Mouse (Mus musculus) liver, embryonic 11.5 days (tissue): Measurements from ENCODE around the gene Arhgap33. TPM values are rescaled to one million over a fixed set of nuclear protein-coding genes. Genes with fewer than 3 reads are reported as not detected.

ENCODE experiments used
- ATAC-seq: fragments of 200-750 bp; cut with Nextera tagmentation; replicated peaks from 2 replicates; pipeline ENCODE4 v1.8.0; 2017; ENCODE audit warnings: moderate number of reproducible peaks, mild to moderate bottlenecking, moderate TSS enrichment, moderate library complexity; ENCODE audit not compliant: low FRiP score
- DNase-seq: peaks from one replicate; pipeline ENCODE4 v3.0.0-alpha.2; 2017; ENCODE audit warnings: low spot score
- H3K27ac ChIP-seq: fragments of 300-500 bp; sonication (generic); 2 replicates; pipeline ENCODE4 v1.5.1; 2014; ENCODE audit warnings: mild to moderate bottlenecking, low read depth, low read length, control low read depth
- H3K27me3 ChIP-seq: fragments of 300-500 bp; sonication (generic); replicated peaks from 2 replicates; pipeline ENCODE4 v1.6.1; 2014; ENCODE audit warnings: low read length, mixed read lengths; ENCODE audit not compliant: control insufficient read depth, insufficient read depth
- H3K36me3 ChIP-seq: fragments of 300-500 bp; sonication (generic); 2 replicates; pipeline ENCODE4 v1.6.1; 2014; ENCODE audit warnings: mild to moderate bottlenecking, low read length, moderate library complexity, mixed read lengths; ENCODE audit not compliant: control insufficient read depth, insufficient read depth
- H3K4me1 ChIP-seq: fragments of 300-500 bp; sonication (generic); replicated peaks from 2 replicates; pipeline ENCODE4 v1.6.1; 2014; ENCODE audit warnings: low read length, mixed read lengths; ENCODE audit not compliant: control insufficient read depth, insufficient read depth
- H3K4me2 ChIP-seq: fragments of 300-500 bp; sonication (generic); 2 replicates; pipeline ENCODE4 v1.6.1; 2014; ENCODE audit warnings: mild to moderate bottlenecking, control low read depth, moderate library complexity
- H3K4me3 ChIP-seq: fragments of 300-500 bp; sonication (generic); 2 replicates; pipeline ENCODE4 v1.5.1; 2014; ENCODE audit warnings: low read depth, low read length, control low read depth
- H3K9ac ChIP-seq: fragments of 300-500 bp; sonication (generic); 2 replicates; pipeline ENCODE4 v1.6.1; 2014; ENCODE audit warnings: low read depth, low read length, control low read depth
- H3K9me3 ChIP-seq: fragments of 300-500 bp; sonication (generic); 2 replicates; pipeline ENCODE4 v1.6.1; 2016; ENCODE audit warnings: low read length, inconsistent platforms, mixed read lengths; ENCODE audit not compliant: control insufficient read depth
- WGBS: fragments of 180-500 bp; shearing (Covaris S2); extraction: QIAGEN DNeasy Blood & Tissue Kit; methylation state at CpG from one replicate; pipeline ENCODE4 v1.1.7; 2014; 5-methylcytosine and 5-hydroxymethylcytosine counted together
- microRNA-seq: library from miRNA; unstranded; fragments of <30 nt; microRNA quantifications from one replicate; pipeline ENCODE4, GENCODE M21; 2017; ENCODE audit warnings: borderline number of aligned reads
- polyA plus RNA-seq: library from polyadenylated mRNA; unstranded; fragments of >200 nt; fragmentation: Nextera tagmentation; extraction: Ambion mirVana; gene quantifications from 2 replicates; pipeline ENCODE4 v1.2.1, GENCODE M21; 2014

Arhgap33 gene
- polyA plus RNA-seq, 1 experiment from 2014 or later: 7.1 TPM

DNA sequence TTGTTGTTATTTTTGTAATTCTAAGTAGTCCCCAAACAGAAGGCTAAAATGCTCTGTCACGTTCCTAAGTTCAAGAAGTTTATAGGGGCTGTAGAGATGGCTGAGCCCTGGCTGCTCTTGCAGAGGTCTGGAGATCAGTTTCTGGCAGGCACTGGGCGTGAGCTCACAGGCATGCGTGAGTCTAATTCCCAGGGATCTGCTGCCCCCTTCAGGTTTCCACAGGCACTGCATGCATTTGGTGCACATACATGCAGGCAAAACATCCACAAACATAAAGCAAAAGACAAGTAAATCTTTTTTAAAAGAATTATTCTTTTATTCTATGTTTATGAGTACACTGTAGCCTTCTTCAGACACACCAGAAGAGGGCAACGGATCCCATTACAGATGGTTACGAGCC, 62.4 kb downstream of the Arhgap33 start:
- Histone ChIP-seq H3K4me2 (no peak overlapping the region), H3K27me3 (peaks cover 11% of the 10 kb centered on the region), H3K27ac (no peak overlapping the region), H3K36me3 (no peaks in the 10 kb centered on the region), H3K4me1 (no peaks in the 10 kb centered on the region), H3K9me3 (no peaks in the 10 kb centered on the region), H3K9ac (no peak overlapping the region), H3K4me3 (no peak overlapping the region)
- WGBS: 40% methylated on average over 5 of the region's 5 CpGs
- ATAC-seq (no peak), DNase-seq (no peak)

Small RNAs within 50 kb of the gene (microRNA-seq; reads per million reads assigned to microRNA genes)
- gene Gm38670: not detected

Other genes starting within 250 kb of the Arhgap33 start
- gene Clip3, start 243.3 kb downstream of the Arhgap33 start, polyA plus RNA-seq: 16.3 and 17.6 TPM in 2 replicates
- 38.7 and 43.4 TPM in 2 replicates for gene Alkbh6, start 226.3 kb downstream of the Arhgap33 start, polyA plus RNA-seq
- 25.6 and 28.9 TPM in 2 replicates for gene Syne4, start 220.3 kb downstream of the Arhgap33 start, polyA plus RNA-seq
- gene E130208F15Rik, start 213.3 kb downstream of the Arhgap33 start, polyA plus RNA-seq: not detected in 2 replicates
- gene Sdhaf1, start 211.2 kb downstream of the Arhgap33 start, polyA plus RNA-seq: 13.5 and 14.6 TPM in 2 replicates
- 3.5 TPM in 2 replicates for gene Lrfn3, start 172.3 kb downstream of the Arhgap33 start, polyA plus RNA-seq
- gene Tyrobp, start 121.3 kb downstream of the Arhgap33 start, polyA plus RNA-seq: 60.6 and 61.9 TPM in 2 replicates
- 2.2 and 2.9 TPM in 2 replicates for gene Hcst, start 115.2 kb downstream of the Arhgap33 start, polyA plus RNA-seq
- gene Nfkbid, start 113.3 kb downstream of the Arhgap33 start, polyA plus RNA-seq: 1.8 and 3.6 TPM in 2 replicates
- gene Aplp1, start 89.5 kb downstream of the Arhgap33 start, polyA plus RNA-seq: 18.4 and 19.1 TPM in 2 replicates
- 0.22 and 0.95 TPM in 2 replicates for gene Kirrel2, start 77.4 kb downstream of the Arhgap33 start, polyA plus RNA-seq
- 0.26 and 0.27 TPM in 2 replicates for gene Nphs1, start 76.7 kb downstream of the Arhgap33 start, polyA plus RNA-seq
- 19.0 and 19.5 TPM in 2 replicates for gene Prodh2, start 41.4 kb downstream of the Arhgap33 start, polyA plus RNA-seq
- 3.9 and 5.4 TPM in 2 replicates for gene Hspb6, start 17.1 kb upstream of the Arhgap33 start, polyA plus RNA-seq
- 10.7 and 13.0 TPM in 2 replicates for gene Proser3, start 17.2 kb upstream of the Arhgap33 start, polyA plus RNA-seq
- 38.7 and 41.0 TPM in 2 replicates for gene Lin37, start 24.8 kb upstream of the Arhgap33 start, polyA plus RNA-seq
- 71.0 and 73.1 TPM in 2 replicates for gene U2af1l4, start 28.2 kb upstream of the Arhgap33 start, polyA plus RNA-seq
- gene Gm49396, start 28.3 kb upstream of the Arhgap33 start, polyA plus RNA-seq: 6.8 and 8.0 TPM in 2 replicates
- 85.2 and 102 TPM in 2 replicates for gene Psenen, start 28.6 kb upstream of the Arhgap33 start, polyA plus RNA-seq
- gene Igflr1, start 30.4 kb upstream of the Arhgap33 start, polyA plus RNA-seq: 3.1 and 3.7 TPM in 2 replicates
- gene Kmt2b, start 53.7 kb upstream of the Arhgap33 start, polyA plus RNA-seq: 7.4 and 11.4 TPM in 2 replicates
- 0.25 and 0.62 TPM in 2 replicates for gene Zbtb32, start 63.8 kb upstream of the Arhgap33 start, polyA plus RNA-seq
- gene Upk1a, start 77.8 kb upstream of the Arhgap33 start, polyA plus RNA-seq: 0.66 and 1.5 TPM in 2 replicates
- 809 and 909 TPM in 2 replicates for gene Cox6b1, start 91.1 kb upstream of the Arhgap33 start, polyA plus RNA-seq
- 0.16 and 0.17 TPM in 2 replicates for gene Etv2, start 100.8 kb upstream of the Arhgap33 start, polyA plus RNA-seq
- 101 TPM in 2 replicates for gene Rbm42, start 115.3 kb upstream of the Arhgap33 start, polyA plus RNA-seq
- gene Haus5, start 129.9 kb upstream of the Arhgap33 start, polyA plus RNA-seq: 64.3 and 65.6 TPM in 2 replicates
- gene Pmis2, start 136.5 kb upstream of the Arhgap33 start, polyA plus RNA-seq: not detected in 2 replicates
- gene 2200002J24Rik, start 163.9 kb upstream of the Arhgap33 start, polyA plus RNA-seq: 0.53 TPM in 1 of 2 replicates, not detected in the other
- 1.5 and 1.9 TPM in 2 replicates for gene Atp4a, start 177.1 kb upstream of the Arhgap33 start, polyA plus RNA-seq
- 168 and 181 TPM in 2 replicates for gene Tmem147, start 194.5 kb upstream of the Arhgap33 start, polyA plus RNA-seq
- gene Gapdhs, start 208.6 kb upstream of the Arhgap33 start, polyA plus RNA-seq: 0.31 and 0.44 TPM in 2 replicates
- 0.07 and 0.21 TPM in 2 replicates for gene Sbsn, start 216.4 kb upstream of the Arhgap33 start, polyA plus RNA-seq
- gene Dmkn, start 228.7 kb upstream of the Arhgap33 start, polyA plus RNA-seq: not detected in 2 replicates